Mouse (Mus musculus) adrenal gland (tissue): Measurements from ENCODE around the gene Tmc3.

Experiments used
- intact Hi-C: fragments of 180-260 bp; cut with DNase I; formaldehyde crosslinking; loops from one replicate; pipeline ENCODE4 v1.15.1; 2025
- long read RNA-seq, 2 experiments: library from polyadenylated mRNA; unstranded; transcript quantifications; one replicate each; pipeline ENCODE4 v2.0.0; 2020; ENCODE audit warnings: borderline replicate concordance in 1 of 2; ENCODE audit not compliant: insufficient replicate concordance in 1 of 2

The Tmc3 gene
- long read RNA-seq, experiment 1 = 0 reads
- long read RNA-seq, experiment 2 = 0 reads

- intact Hi-C loops = no loop called here
These were observed at the start of gene Tmc3 for GRCm38 (mm10) chr7:83584639-83585471. TSS of gene Tmc3 (plus strand) at chr7:83584927.

GRCm38 (mm10) chr7:83541536-83542169 is 43.1 kb upstream of the Tmc3 start:
- intact Hi-C loops = no loop called here

- intact Hi-C loops = loop anchor here (2.0 kb wide), 1 partner anchor 110 kb away; no protein-coding TSS in a partner anchor
These were observed 35.9 kb upstream of the Tmc3 start for GRCm38 (mm10) chr7:83548686-83549352.

- intact Hi-C loops = loop anchor here (2.0 kb wide), 1 partner anchor 111 kb away; no protein-coding TSS in a partner anchor
These were observed 35.4 kb upstream of the Tmc3 start for GRCm38 (mm10) chr7:83549353-83549774.

- intact Hi-C loops = loop anchor here (2.0 to 5.0 kb wide), 3 partner anchors 111 to 833 kb away; partner anchors contain the start of gene Mex3b
These were observed 34.7 kb upstream of the Tmc3 start for GRCm38 (mm10) chr7:83549951-83550407.

- intact Hi-C loops = loop anchor here (5.0 kb wide), 2 partner anchors 687 to 837 kb away; partner anchors contain the start of gene Mex3b
These were observed 30.2 kb upstream of the Tmc3 start for GRCm38 (mm10) chr7:83554477-83554876.

- intact Hi-C loops = no loop called here
These were observed 28.2 kb upstream of the Tmc3 start for GRCm38 (mm10) chr7:83556488-83556887.

GRCm38 (mm10) chr7:83558741-83559280 is 25.9 kb upstream of the Tmc3 start:
- intact Hi-C loops = no loop called here

GRCm38 (mm10) chr7:83559495-83559894 is 25.2 kb upstream of the Tmc3 start:
- intact Hi-C loops = no loop called here

GRCm38 (mm10) chr7:83561849-83562248 is 22.9 kb upstream of the Tmc3 start:
- intact Hi-C loops = no loop called here

- intact Hi-C loops = loop anchor here (5.0 kb wide), 1 partner anchor 38 kb away; no protein-coding TSS in a partner anchor
These were observed 20.0 kb upstream of the Tmc3 start for GRCm38 (mm10) chr7:83564635-83565291.

GRCm38 (mm10) chr7:83565976-83566375 is 18.8 kb upstream of the Tmc3 start:
- intact Hi-C loops = loop anchor here (5.0 kb wide), 1 partner anchor 36 kb away; no protein-coding TSS in a partner anchor

- intact Hi-C loops = loop anchor here (2.0 to 5.0 kb wide), 3 partner anchors 34 to 233 kb away; no protein-coding TSS in a partner anchor
These were observed 16.8 kb upstream of the Tmc3 start for GRCm38 (mm10) chr7:83567841-83568500.

GRCm38 (mm10) chr7:83568815-83569214 is 15.9 kb upstream of the Tmc3 start:
- intact Hi-C loops = loop anchor here (2.0 to 5.0 kb wide), 3 partner anchors 33 to 232 kb away; no protein-coding TSS in a partner anchor

- intact Hi-C loops = loop anchor here (2.0 to 5.0 kb wide), 3 partner anchors 33 to 231 kb away; no protein-coding TSS in a partner anchor
These were observed 15.3 kb upstream of the Tmc3 start for GRCm38 (mm10) chr7:83569436-83569835.

- intact Hi-C loops = no loop called here
These were observed 13.7 kb upstream of the Tmc3 start for GRCm38 (mm10) chr7:83571077-83571476.

GRCm38 (mm10) chr7:83571901-83572300 is 12.8 kb upstream of the Tmc3 start:
- intact Hi-C loops = no loop called here

GRCm38 (mm10) chr7:83572451-83572850 is 12.3 kb upstream of the Tmc3 start:
- intact Hi-C loops = no loop called here

- intact Hi-C loops = no loop called here
These were observed 3.8 kb upstream of the Tmc3 start for GRCm38 (mm10) chr7:83580946-83581345.

GRCm38 (mm10) chr7:83594056-83594455 is 9.3 kb downstream of the Tmc3 start:
- intact Hi-C loops = no loop called here
